Mouse (Mus musculus) liver, embryonic 14.5 days (tissue): ENCODE results near the gene Etnk2.

ENCODE experiments used
- CTCF ChIP-seq: IDR thresholded peaks from 2 replicates; pipeline ENCODE4 v1.5.1; 2016; ENCODE audit warnings: antibody characterized with exemption, low read depth, control low read depth
- EP300 ChIP-seq: IDR thresholded peaks from 2 replicates; pipeline ENCODE4 v1.6.1; 2016; ENCODE audit warnings: antibody characterized with exemption, low read depth

GRCm38 (mm10) chr1:133356330-133356729 lies 7.0 kb upstream of the Etnk2 start:
- TF ChIP-seq CTCF: no peak
- no peak for TF ChIP-seq EP300
